Mouse (Mus musculus) MEL (cell line): Measurements from ENCODE around the gene Picalm. TPM values are rescaled to one million over a fixed set of nuclear protein-coding genes. Genes with fewer than 3 reads are reported as not detected.

ENCODE experiments used
- DNase-seq: peaks from one replicate; pipeline ENCODE4 v3.0.0; 2011; ENCODE audit warnings: low read depth, low spot score
- H3K27ac ChIP-seq: 2 replicates; pipeline ENCODE4 v1.5.1; 2012; ENCODE audit warnings: low read depth, mild to moderate bottlenecking, control low read depth, low read length, moderate library complexity; ENCODE audit not compliant: control insufficient read depth
- H3K27me3 ChIP-seq, 2 experiments: fragments of 150-350 bp in 1 of 2; sonication (generic) in 1 of 2; 2 replicates each; pipeline ENCODE4 v1.6.1; 2012; ENCODE audit warnings: low read length in 2 of 2, mild to moderate bottlenecking in 2 of 2, improper control_type of control experiment in 1 of 2, moderate library complexity in 1 of 2; ENCODE audit not compliant: insufficient read depth in 2 of 2, control insufficient read depth in 1 of 2
- H3K36me3 ChIP-seq, 2 experiments: 2 replicates each; pipeline ENCODE4 v1.6.1; 2012 to 2014; ENCODE audit warnings: low read length in 2 of 2, improper control_type of control experiment in 1 of 2, inconsistent platforms in 1 of 2, mild to moderate bottlenecking in 1 of 2; ENCODE audit not compliant: insufficient read depth in 2 of 2, control insufficient read depth in 1 of 2
- H3K4me1 ChIP-seq, 2 experiments: fragments of 150-350 bp in 1 of 2; sonication (generic) in 1 of 2; 2 replicates each; pipeline ENCODE4 v1.6.1; 2012; ENCODE audit warnings: low read length in 2 of 2, improper control_type of control experiment in 1 of 2, mild to moderate bottlenecking in 1 of 2; ENCODE audit not compliant: insufficient read depth in 2 of 2, control insufficient read depth in 1 of 2
- H3K4me3 ChIP-seq, 2 experiments: fragments of 150-350 bp in 1 of 2; sonication (generic) in 1 of 2; 2 replicates each; pipeline ENCODE4 v1.5.1; 2012; ENCODE audit warnings: low read depth in 2 of 2, low read length in 2 of 2, mild to moderate bottlenecking in 2 of 2, moderate library complexity in 2 of 2, control low read depth in 1 of 2, improper control_type of control experiment in 1 of 2; ENCODE audit not compliant: control insufficient read depth in 1 of 2, insufficient read depth in 1 of 2
- H3K79me2 ChIP-seq: 2 replicates; pipeline ENCODE4 v1.6.1; 2012; ENCODE audit warnings: mild to moderate bottlenecking, low read length, moderate library complexity; ENCODE audit not compliant: control insufficient read depth, poor library complexity, insufficient read depth
- H3K9ac ChIP-seq: 2 replicates; pipeline ENCODE4 v1.6.1; 2012; ENCODE audit warnings: low read depth, mild to moderate bottlenecking, control low read depth, low read length, moderate library complexity; ENCODE audit not compliant: control insufficient read depth, poor library complexity, severe bottlenecking
- H3K9me3 ChIP-seq: fragments of 150-350 bp; sonication (generic); replicated peaks from 2 replicates; pipeline ENCODE4 v1.6.1; 2012; ENCODE audit warnings: mild to moderate bottlenecking, low read length, improper control_type of control experiment, moderate library complexity; ENCODE audit not compliant: insufficient read depth
- BHLHE40 ChIP-seq: IDR thresholded peaks from 2 replicates; pipeline ENCODE4 v1.6.1; 2012; ENCODE audit warnings: low read depth, mild to moderate bottlenecking, inconsistent platforms, low read length, improper control_type of control experiment, borderline replicate concordance
- CHD1 ChIP-seq: IDR thresholded peaks from 2 replicates; pipeline ENCODE4 v1.6.1; 2012; ENCODE audit warnings: low read depth, mild to moderate bottlenecking, inconsistent platforms, low read length, improper control_type of control experiment
- CHD2 ChIP-seq: IDR thresholded peaks from 2 replicates; pipeline ENCODE4 v1.6.1; 2011; ENCODE audit warnings: low read length, improper control_type of control experiment
- E2F4 ChIP-seq: IDR thresholded peaks from 2 replicates; pipeline ENCODE4 v1.6.1; 2011; ENCODE audit warnings: low read depth, low read length, improper control_type of control experiment, borderline replicate concordance
- ETS1 ChIP-seq: IDR thresholded peaks from 2 replicates; pipeline ENCODE4 v1.6.1; 2012; ENCODE audit warnings: low read depth, mild to moderate bottlenecking, inconsistent platforms, low read length, improper control_type of control experiment, moderate library complexity
- GABPA ChIP-seq: IDR thresholded peaks from 2 replicates; pipeline ENCODE4 v1.6.1; 2012; ENCODE audit warnings: low read depth, mild to moderate bottlenecking, inconsistent platforms, low read length, improper control_type of control experiment, moderate library complexity
- GATA1 ChIP-seq: IDR thresholded peaks from 2 replicates; pipeline ENCODE4 v1.6.1; 2011; ENCODE audit warnings: low read depth, low read length, improper control_type of control experiment
- HCFC1 ChIP-seq: IDR thresholded peaks from 2 replicates; pipeline ENCODE4 v1.6.1; 2012; ENCODE audit warnings: low read depth, mild to moderate bottlenecking, inconsistent platforms, low read length, improper control_type of control experiment, moderate library complexity
- MYC ChIP-seq: IDR thresholded peaks from 2 replicates; pipeline ENCODE4 v1.6.1; 2011; ENCODE audit warnings: low read depth, mild to moderate bottlenecking, low read length, improper control_type of control experiment, moderate library complexity
- NRF1 ChIP-seq: IDR thresholded peaks from 2 replicates; pipeline ENCODE4 v1.6.1; 2014; ENCODE audit warnings: low read depth, mild to moderate bottlenecking, inconsistent platforms, low read length, improper control_type of control experiment, moderate library complexity; ENCODE audit not compliant: poor library complexity, insufficient read depth, severe bottlenecking
- POLR2A ChIP-seq, 2 experiments: IDR thresholded peaks; 2 replicates each; pipeline ENCODE4 v1.6.1; 2011 to 2012; ENCODE audit warnings: low read length in 2 of 2, mild to moderate bottlenecking in 2 of 2, control low read depth in 1 of 2, improper control_type of control experiment in 1 of 2, low read depth in 1 of 2, moderate library complexity in 1 of 2; ENCODE audit not compliant: control insufficient read depth in 1 of 2, insufficient read depth in 1 of 2, poor library complexity in 1 of 2
- RAD21 ChIP-seq: IDR thresholded peaks from 2 replicates; pipeline ENCODE4 v1.6.1; 2011; ENCODE audit warnings: mild to moderate bottlenecking, low read depth, low read length, improper control_type of control experiment
- SIN3A ChIP-seq: IDR thresholded peaks from 2 replicates; pipeline ENCODE4 v1.6.1; 2012; ENCODE audit warnings: low read length, improper control_type of control experiment, inconsistent platforms
- TBP ChIP-seq: IDR thresholded peaks from 2 replicates; pipeline ENCODE4 v1.8.0; 2011; ENCODE audit warnings: low read depth, low read length, improper control_type of control experiment
- UBTF ChIP-seq: IDR thresholded peaks from 2 replicates; pipeline ENCODE4 v1.6.1; 2012; ENCODE audit warnings: low read depth, mild to moderate bottlenecking, inconsistent platforms, low read length, improper control_type of control experiment, moderate library complexity, borderline replicate concordance; ENCODE audit not compliant: insufficient read depth
- USF2 ChIP-seq, 2 experiments: IDR thresholded peaks; 2 replicates each; pipeline ENCODE4 v1.6.1; 2011 to 2012; ENCODE audit warnings: improper control_type of control experiment in 2 of 2, low read length in 2 of 2, borderline replicate concordance in 1 of 2, inconsistent platforms in 1 of 2, low read depth in 1 of 2, mild to moderate bottlenecking in 1 of 2; ENCODE audit not compliant: insufficient read depth in 1 of 2
- polyA plus RNA-seq, 2 experiments: library from polyadenylated mRNA; stranded (reverse) in 1 of 2; unstranded in 1 of 2; fragments of >175 nt in 1 of 2; fragments of >200 nt in 1 of 2; gene quantifications; 2 replicates each; pipeline versions ENCODE4 v1.2.1 to v1.2.4; 2012; ENCODE audit warnings: low replicate concordance in 2 of 2, low read depth in 1 of 2; ENCODE audit not compliant: insufficient read length in 2 of 2, insufficient read depth in 1 of 2, missing spikeins in 1 of 2
- total RNA-seq: library from RNA; depleted of rRNA; stranded (reverse); fragments of 300-350 nt; gene quantifications from 2 replicates; pipeline ENCODE4 v1.2.3, GENCODE M21; 2012

Gene Picalm
- total and polyA plus RNA-seq, 3 experiments: 53.4 to 78.9 (median 74.9) TPM

- no peak overlapping the region for H3K27ac ChIP-seq
- no peak overlapping the region for H3K9ac ChIP-seq
- H3K9me3 ChIP-seq: no peaks in the 10 kb centered on the region
- H3K4me3 ChIP-seq: no peak overlapping the region
- no peak for DNase-seq
- H3K27me3 ChIP-seq: no peaks in the 10 kb centered on the region
- no peak for TF ChIP-seq BHLHE40
- TF ChIP-seq POLR2A (IDR thresholded peaks at IDR 0.05; ENCODE audit: control insufficient read depth in 1 of 2, insufficient read depth in 1 of 2, low read depth in 1 of 2, low read length in 2 of 2, poor library complexity in 1 of 2): no peak
- TF ChIP-seq SIN3A: no peak
- peaks cover 0 to 5% of the 10 kb centered on the region in 2 experiments; a peak in 2 of 4 replicates for H3K4me1 ChIP-seq
- H3K36me3 ChIP-seq: peaks cover 0 to 51% of the 10 kb centered on the region in 2 experiments; a peak in 2 of 4 replicates
- no peaks in the 10 kb centered on the region for H3K79me2 ChIP-seq
Observed at GRCm38 (mm10) chr7:90173778-90174177, 43.8 kb downstream of the Picalm start.

GRCm38 (mm10) chr7:90175576-90175975 lies 45.6 kb downstream of the Picalm start:
- Histone ChIP-seq H3K9ac (no peak overlapping the region), H3K36me3 (peaks cover 0 to 51% of the 10 kb centered on the region in 2 experiments; a peak in 2 of 4 replicates), H3K4me3 (no peak overlapping the region), H3K4me1 (peaks cover 0 to 5% of the 10 kb centered on the region in 2 experiments; a peak in 2 of 4 replicates), H3K27ac (no peak overlapping the region), H3K79me2 (no peaks in the 10 kb centered on the region), H3K27me3 (no peaks in the 10 kb centered on the region), H3K9me3 (no peaks in the 10 kb centered on the region)
- TF ChIP-seq POLR2A (IDR thresholded peaks at IDR 0.05; ENCODE audit: control insufficient read depth in 1 of 2, insufficient read depth in 1 of 2, low read depth in 1 of 2, low read length in 2 of 2, poor library complexity in 1 of 2): no peak
- TF ChIP-seq GATA1: no peak
- no peak for TF ChIP-seq MYC
- no peak for TF ChIP-seq TBP
- no peak for TF ChIP-seq UBTF
- TF ChIP-seq RAD21: no peak
- TF ChIP-seq USF2 (IDR thresholded peaks at IDR 0.05; ENCODE audit: borderline replicate concordance in 1 of 2, insufficient read depth in 1 of 2, low read depth in 1 of 2, low read length in 2 of 2): no peak
- TF ChIP-seq GABPA: no peak
- TF ChIP-seq CHD2: no peak
- no peak for TF ChIP-seq NRF1
- TF ChIP-seq E2F4: no peak
- TF ChIP-seq CHD1: no peak
- TF ChIP-seq HCFC1: no peak
- TF ChIP-seq ETS1: no peak
- DNase-seq: no peak
